Comparison of ENCODE assay signal across 25 mouse cellular contexts in genomic region chr2:6087151-6087550, GRCm38 (mm10). TPM values are rescaled to one million over a fixed set of nuclear protein-coding genes. Genes with fewer than 3 reads are reported as not detected.
DNase-seq lines count a peak whose midpoint lies in the region; ATAC-seq lines count a peak whose summit lies in the region.
"Had no signal": no experiment of that assay in that cellular context is flagged by ENCODE, and none has a peak within 500 bp of the region (broad histone marks: within the 10 kb centered on the region; RNA-seq: fewer than 3 reads in every experiment).

No protein-coding gene starts in this region.

- H3K36me3 ChIP-seq in midbrain, embryonic 15.5 days (replicated peaks), result no peaks in the 10 kb centered on the region
- H3K36me3 ChIP-seq in heart, embryonic 10.5 days, result no peaks in the 10 kb centered on the region
- H3K36me3 ChIP-seq: embryonic facial prominence, embryonic 12.5 days; hindbrain, embryonic 12.5 days; limb, embryonic 10.5 days; midbrain, embryonic 12.5 days; neural tube, embryonic 13.5 days had no signal

- no peaks in the 10 kb centered on the region for H3K27me3 ChIP-seq in midbrain, embryonic 15.5 days (replicated peaks)
- peaks cover 8% of the 10 kb centered on the region; the same call in 1 of the 2 replicates for H3K27me3 ChIP-seq in heart, embryonic 10.5 days (ENCODE audit: insufficient read depth, poor library complexity, severe bottlenecking)
- H3K27me3 ChIP-seq: embryonic facial prominence, embryonic 12.5 days; forebrain, embryonic 13.5 days; hindbrain, embryonic 12.5 days; midbrain, embryonic 12.5 days; neural tube, embryonic 13.5 days had no signal

- no peaks in the 10 kb centered on the region for H3K9me3 ChIP-seq in midbrain, embryonic 15.5 days
- H3K9me3 ChIP-seq in heart, embryonic 10.5 days, result no peaks in the 10 kb centered on the region
- H3K9me3 ChIP-seq: embryonic facial prominence, embryonic 12.5 days; forebrain, embryonic 13.5 days; hindbrain, embryonic 12.5 days; limb, embryonic 10.5 days; midbrain, embryonic 12.5 days; neural tube, embryonic 13.5 days had no signal

- DNase-seq in adrenal gland, adult (ENCODE audit: inconsistent age in 2 of 2, low spot score in 1 of 2), result peak; percentile 70 to 88
- DNase-seq in adrenal gland, postnatal 4 days (ENCODE audit: low spot score in 2 of 2), result no peak
- DNase-seq in ovary, adult 18-20 months (ENCODE audit: low spot score), result peak; percentile 80
- DNase-seq in ovary, postnatal 14 days (ENCODE audit: low spot score), result no peak
- peak; percentile 42 for DNase-seq in gastrocnemius, adult 18-20 months (ENCODE audit: low spot score)
- DNase-seq in testis, postnatal 10 days (ENCODE audit: low spot score), result peak; percentile 72
- DNase-seq in heart, embryonic 10.5 days (ENCODE audit: low spot score), result no peak
- DNase-seq: cerebellum, adult 11 months; kidney, adult 8-10 months; kidney, postnatal 36 days; layer of hippocampus, adult 9-11 months; liver, postnatal 0 days; retina, postnatal 1 day; right cerebral cortex, postnatal 4 days; thymus, adult 18-20 months had no signal

- no peak overlapping the region for H3K27ac ChIP-seq in midbrain, embryonic 15.5 days
- no peak overlapping the region for H3K27ac ChIP-seq in heart, embryonic 10.5 days
- H3K27ac ChIP-seq: embryonic facial prominence, embryonic 12.5 days; forebrain, embryonic 13.5 days; heart, adult 2 months; hindbrain, embryonic 12.5 days; limb, embryonic 10.5 days; midbrain, embryonic 12.5 days; neural tube, embryonic 13.5 days had no signal

- 91% methylated on average over 5 of the region's 5 CpGs for WGBS in midbrain, embryonic 15.5 days
- WGBS in heart, embryonic 10.5 days, result 82% methylated on average over 5 of the region's 5 CpGs

- no peak overlapping the region for H3K4me3 ChIP-seq in midbrain, embryonic 15.5 days
- no peak overlapping the region for H3K4me3 ChIP-seq in heart, embryonic 10.5 days
- H3K4me3 ChIP-seq: embryonic facial prominence, embryonic 12.5 days; erythroblast, embryonic 14.5 days; forebrain, embryonic 13.5 days; heart, adult 2 months; hindbrain, embryonic 12.5 days; limb, embryonic 10.5 days; midbrain, embryonic 12.5 days; neural tube, embryonic 13.5 days had no signal

- no peaks in the 10 kb centered on the region for H3K4me1 ChIP-seq in midbrain, embryonic 15.5 days
- H3K4me1 ChIP-seq in heart, embryonic 10.5 days, result peaks cover 21% of the 10 kb centered on the region
- H3K4me1 ChIP-seq: forebrain, embryonic 13.5 days; hindbrain, embryonic 12.5 days; midbrain, embryonic 12.5 days; neural tube, embryonic 13.5 days had no signal

- H3K9ac ChIP-seq in midbrain, embryonic 15.5 days, result no peak overlapping the region
- H3K9ac ChIP-seq: embryonic facial prominence, embryonic 12.5 days; forebrain, embryonic 13.5 days; hindbrain, embryonic 12.5 days; liver, postnatal 0 days; midbrain, embryonic 12.5 days; neural tube, embryonic 13.5 days had no signal

- H3K4me2 ChIP-seq in midbrain, embryonic 15.5 days, result no peak overlapping the region
- H3K4me2 ChIP-seq: embryonic facial prominence, embryonic 12.5 days; forebrain, embryonic 13.5 days; hindbrain, embryonic 12.5 days; midbrain, embryonic 12.5 days; neural tube, embryonic 13.5 days had no signal

- no peak for ATAC-seq in midbrain, embryonic 15.5 days (replicated peaks)
- ATAC-seq: forebrain, embryonic 13.5 days; inflammation-experienced regulatory T-cells, adult 6 months; liver, postnatal 0 days had no signal

RNA-seq across cellular contexts. Expression of gene Proser2, which starts 42.9 kb away (rescaled TPM):
- 10 to 100 TPM; 11.2 to 11.5 TPM for total RNA-seq in adrenal gland, postnatal 4 days (2021)
- 1 to 10 TPM in 1 of 2 experiments, under 1 TPM in 1; 0.93 to 1.7 TPM for total RNA-seq in gastrocnemius, adult 18-20 months (2021)
- 6.3 and 6.8 TPM in 2 replicates for polyA plus RNA-seq in midbrain, embryonic 15.5 days (2015; fragmentation: Nextera tagmentation; extraction: Ambion mirVana)
- 11.0 and 12.6 TPM in 2 replicates for polyA plus RNA-seq in heart, embryonic 10.5 days (2016; fragmentation: Nextera tagmentation; extraction: Ambion mirVana)

Comparison
In these comparisons a context has a peak if more than half of its experiments do, and no peak if none do; other contexts are left out.
1. DNase-seq: peak in adrenal gland, adult (2 of 2), ovary, adult 18-20 months (single experiment), gastrocnemius, adult 18-20 months (single experiment) and testis, postnatal 10 days (single experiment); none in adrenal gland, postnatal 4 days (0 of 2), ovary, postnatal 14 days (single experiment) and heart, embryonic 10.5 days (single experiment).
2. RNA of gene Proser2, which starts 42.9 kb away (total RNA-seq): 11.2 to 11.5 TPM in adrenal gland, postnatal 4 days; 0.93 to 1.7 TPM in gastrocnemius, adult 18-20 months; every median in the first group is over 4 times any median in the second.